Mouse (Mus musculus): ENCODE results near the gene Nos1ap. TPM values are rescaled to one million over a fixed set of nuclear protein-coding genes. Genes with fewer than 3 reads are reported as not detected.

The Nos1ap gene
- total RNA-seq, 2 experiments from 2014 or later: 2.9 to 3.8 TPM

DNA sequence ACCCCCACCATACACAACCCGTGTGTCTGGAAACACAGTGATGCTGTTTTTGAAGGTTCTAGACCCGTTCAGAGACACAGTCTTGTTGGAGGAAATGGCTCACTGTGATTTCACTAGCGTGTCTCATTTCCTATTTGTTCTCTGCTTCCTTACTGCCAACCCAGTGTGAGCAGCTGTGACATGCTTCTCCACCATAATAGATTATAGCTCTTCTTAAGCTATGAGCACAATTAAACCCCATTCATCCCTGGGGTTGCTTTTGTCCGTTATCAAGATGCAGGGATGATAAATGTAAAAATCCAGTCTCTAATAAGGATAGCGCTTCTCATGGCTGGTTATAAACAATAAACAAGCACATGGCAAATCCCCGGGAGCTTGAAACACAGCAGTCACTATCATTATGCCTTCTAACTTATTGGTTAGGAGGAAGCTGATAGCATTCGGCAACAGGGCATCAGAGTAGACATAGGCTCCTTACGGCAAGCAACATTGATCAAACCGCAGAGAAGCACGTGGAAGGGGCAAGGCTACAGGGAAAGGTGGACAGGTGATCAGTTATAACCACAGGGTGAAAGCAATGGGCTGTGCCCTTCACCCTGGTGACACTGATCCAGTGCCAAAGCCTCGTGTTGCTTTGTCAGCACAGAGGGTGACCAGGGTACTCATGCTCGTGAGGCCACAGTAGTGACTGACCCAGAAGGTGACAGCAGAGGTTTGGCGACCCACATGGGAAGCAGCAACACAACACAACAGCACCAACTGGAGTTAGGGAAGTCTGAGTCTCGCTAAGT, 133.6 kb downstream of the Nos1ap start:
- no peak for DNase-seq

DNA sequence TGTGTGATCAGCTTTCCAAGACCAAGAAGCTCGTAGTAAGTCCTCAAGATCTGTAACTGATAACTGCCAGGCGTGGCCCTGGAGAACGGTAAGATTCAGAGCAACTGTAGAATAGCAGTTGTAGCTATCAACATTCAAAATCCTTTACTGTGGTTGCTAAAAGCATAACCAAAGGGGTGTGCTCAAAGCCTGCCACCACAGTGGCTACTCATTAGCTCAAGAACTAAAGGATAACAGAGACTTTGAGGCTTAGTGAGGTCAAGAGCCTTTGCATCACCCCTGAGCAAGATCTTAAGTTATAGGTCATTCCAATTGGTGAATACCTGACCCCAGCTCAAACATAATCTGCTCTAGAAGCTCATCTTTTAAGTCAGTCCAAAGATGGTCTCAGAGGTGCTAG, 134.3 kb downstream of the Nos1ap start:
- no peak for DNase-seq

DNA sequence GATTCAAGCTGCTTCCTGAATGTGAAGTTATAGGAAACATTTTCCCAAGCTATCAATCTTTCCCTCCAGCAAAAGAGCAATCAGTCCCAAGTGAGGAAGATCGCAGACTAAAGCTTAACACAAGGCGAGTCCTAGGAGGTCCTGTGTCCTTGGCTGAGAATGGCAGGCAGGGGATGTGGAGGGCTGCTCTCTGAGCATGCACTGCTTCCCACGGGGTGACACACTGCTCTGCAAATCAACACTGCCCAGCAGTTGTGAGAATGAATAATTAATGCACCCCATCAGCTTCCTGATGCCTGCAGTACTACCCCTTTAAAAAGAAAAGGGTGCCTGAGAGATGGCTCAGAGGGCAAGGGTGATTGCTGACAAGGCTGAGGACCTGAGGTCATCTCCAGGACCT, 136.2 kb downstream of the Nos1ap start:
- DNase-seq: no peak

DNA sequence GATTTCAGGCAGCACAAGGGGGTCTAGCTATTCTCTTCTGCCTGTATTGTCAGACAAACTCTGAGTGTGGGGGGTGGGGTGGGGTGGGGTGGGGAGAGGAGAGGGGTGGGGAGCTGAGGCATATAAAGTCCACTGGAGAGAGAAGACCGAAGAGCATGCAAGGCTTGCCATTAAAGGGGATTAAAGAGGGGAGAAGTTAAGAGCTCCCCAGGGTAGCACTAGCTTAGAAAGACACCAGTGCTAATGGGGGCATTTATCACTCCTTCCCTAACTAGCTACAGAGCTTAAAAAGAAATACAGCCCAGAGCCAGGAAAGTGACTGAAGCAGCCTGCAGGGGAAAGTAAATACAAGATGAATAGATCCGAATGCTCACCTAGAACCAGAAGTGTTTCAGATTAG, 141.4 kb downstream of the Nos1ap start:
- DNase-seq: no peak

DNA sequence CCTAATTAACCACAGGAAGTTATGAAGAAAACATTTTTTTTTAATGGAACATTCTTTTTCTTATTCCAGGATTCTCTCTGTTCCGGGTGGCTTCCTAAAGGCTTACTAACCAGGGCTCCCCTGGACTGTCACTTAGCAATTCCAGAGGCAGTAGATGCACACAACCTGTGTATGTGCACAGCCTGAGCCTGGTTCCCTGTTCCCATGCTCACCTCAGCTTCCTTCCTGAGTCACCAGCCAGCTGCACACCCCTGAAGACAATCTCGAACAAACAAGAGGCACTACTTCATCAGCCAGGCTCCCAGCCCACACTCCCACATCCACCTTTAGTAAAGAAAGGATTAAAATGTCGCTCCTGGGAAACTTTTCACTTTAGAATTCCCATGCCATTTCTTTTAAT, 144.2 kb downstream of the Nos1ap start:
- DNase-seq: no peak

DNA sequence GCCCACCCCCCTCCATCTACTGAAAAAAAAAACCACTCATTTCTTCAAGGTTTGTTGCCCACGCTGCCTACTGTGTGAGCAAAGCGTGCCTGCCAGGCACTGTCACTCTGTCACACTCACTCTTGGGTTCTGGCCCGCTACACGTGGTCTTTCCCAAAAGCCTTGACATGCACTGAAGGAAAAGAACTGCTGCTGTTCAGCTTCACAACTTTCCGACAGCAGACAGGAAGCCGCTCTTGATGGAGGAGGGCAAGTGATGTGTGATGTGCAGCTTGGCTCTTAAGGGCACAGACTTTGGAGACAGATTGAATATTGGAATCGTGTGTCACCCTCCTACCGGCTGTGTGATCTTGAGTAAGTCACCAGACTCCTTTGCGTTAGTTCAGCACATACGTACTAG, 149.3 kb downstream of the Nos1ap start:
- no peak for DNase-seq

DNA sequence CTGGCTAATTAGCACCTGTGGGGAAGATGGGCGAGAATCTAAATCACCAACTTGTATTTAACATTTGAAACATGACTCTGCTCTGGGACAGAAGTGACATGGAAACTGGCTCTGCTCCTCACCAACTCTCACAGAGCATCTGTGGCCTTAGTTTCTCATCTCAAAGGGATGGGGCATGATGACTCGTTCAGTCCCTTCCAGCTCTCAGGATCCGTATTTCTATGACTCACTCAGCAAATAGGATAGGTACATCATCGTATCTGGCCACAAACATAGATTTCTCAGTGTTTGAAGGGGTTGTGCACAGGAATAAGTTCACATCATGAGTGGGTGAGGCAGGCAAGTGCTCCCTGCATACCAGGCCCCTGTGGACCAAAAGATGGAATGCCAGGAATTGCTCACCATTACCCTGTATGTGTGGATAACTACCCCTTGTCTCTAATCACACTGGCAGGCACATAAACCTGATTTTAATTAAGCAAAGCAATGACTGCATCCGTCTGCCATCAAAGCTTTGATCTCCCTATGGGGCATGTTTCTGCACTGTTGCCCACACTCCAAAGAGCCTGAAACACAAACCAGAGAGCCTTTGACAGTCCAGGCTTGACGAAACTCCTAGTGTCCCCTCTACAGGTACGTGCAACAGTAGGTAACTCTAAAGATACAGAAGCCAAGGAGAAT, 151.1 kb downstream of the Nos1ap start:
- no peak for DNase-seq

DNA sequence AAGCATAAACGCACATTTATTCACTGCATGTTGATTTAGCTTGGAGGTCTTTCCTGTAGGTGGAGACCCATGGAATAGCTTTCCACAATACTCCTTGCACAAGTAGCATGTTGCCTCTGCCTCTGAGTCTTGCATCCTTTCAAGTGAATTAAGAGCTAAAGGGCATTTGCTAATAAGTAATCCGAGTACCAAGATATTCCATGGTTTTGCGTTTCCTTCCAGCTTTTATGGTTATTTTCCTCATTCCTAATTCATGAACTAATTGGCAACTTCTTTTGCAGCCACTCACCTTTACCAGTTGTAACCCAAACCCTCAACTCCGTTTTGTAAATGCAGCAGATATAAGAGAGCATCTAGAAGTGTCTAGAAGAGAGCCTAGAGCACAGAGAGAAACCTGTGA, 155.5 kb downstream of the Nos1ap start:
- no peak for DNase-seq

DNA sequence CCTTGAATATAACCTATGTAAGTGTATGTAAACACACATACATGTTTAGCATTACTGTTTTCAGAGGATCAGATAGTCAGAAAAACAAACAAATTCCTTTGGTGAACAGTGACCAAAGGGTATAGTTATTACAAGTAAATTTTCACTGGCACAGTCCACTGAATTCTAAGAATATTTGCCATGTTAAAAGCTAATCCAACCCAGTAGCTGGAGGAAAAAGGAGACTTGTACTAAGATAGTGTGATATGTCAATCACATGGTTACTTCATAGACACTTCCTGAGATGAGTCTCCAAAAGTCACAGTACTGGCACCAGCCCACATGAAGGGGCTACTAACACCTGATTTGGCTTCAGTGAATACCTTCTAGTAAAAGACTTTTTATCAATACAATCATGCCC, 156.0 kb downstream of the Nos1ap start:
- DNase-seq: no peak

DNA sequence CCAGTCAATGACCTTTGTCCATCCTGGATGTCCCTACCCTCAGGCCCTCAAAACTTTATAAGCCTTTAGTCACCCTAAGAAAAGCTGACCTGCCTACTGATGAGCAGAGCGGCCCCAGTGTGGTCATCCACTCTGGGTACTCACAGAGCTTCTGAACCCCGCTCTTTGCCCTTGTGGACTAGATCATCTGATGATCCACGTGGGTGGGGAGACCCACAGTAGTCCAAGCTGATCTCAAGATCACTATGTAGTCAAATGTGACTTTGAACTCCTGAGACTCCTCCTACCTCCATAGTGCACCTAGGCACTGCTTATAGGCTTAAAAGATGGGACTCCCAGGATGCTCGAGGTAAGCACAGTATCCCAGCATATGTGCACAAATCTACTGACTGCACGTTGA, 157.4 kb downstream of the Nos1ap start:
- DNase-seq: no peak

DNA sequence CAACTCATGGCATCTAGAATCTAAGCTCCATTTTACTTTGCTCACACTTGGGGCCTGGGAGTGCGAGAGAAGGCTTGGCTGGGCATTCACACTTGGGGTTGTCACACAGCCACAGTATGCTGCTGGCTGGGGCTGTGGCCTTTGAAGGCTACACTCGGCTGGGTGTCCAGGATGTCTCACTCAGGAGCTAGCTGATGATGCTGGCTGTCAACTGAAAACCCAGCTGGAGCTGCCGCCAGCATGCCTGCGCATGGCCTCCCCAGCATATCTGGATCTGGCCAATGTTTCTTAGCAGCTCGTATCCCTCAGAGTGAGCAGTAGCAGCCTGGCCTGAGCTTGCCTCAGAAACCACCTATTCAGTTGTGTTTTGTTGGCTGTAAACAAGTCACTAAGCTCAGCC, 158.3 kb downstream of the Nos1ap start:
- DNase-seq: no peak

DNA sequence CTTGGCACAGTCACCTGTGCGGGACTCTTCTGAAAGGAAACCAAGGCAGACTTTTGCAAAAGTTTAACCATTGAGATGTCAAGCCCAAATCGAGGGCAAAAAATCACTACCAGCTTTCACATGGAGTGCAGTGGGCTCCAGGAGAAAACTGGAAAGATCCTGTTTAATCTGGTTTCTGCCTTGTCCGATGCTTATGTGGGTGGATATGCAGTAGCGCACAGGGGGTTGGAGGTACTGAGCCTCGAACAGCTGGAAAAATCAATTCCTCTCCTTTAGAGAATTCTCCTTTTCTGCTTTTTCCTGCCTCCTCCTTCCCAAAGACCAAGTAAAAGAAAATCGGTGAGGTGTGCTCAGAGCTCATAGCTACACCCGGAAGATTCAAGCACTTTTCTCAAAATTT, 159.0 kb downstream of the Nos1ap start:
- DNase-seq: no peak

DNA sequence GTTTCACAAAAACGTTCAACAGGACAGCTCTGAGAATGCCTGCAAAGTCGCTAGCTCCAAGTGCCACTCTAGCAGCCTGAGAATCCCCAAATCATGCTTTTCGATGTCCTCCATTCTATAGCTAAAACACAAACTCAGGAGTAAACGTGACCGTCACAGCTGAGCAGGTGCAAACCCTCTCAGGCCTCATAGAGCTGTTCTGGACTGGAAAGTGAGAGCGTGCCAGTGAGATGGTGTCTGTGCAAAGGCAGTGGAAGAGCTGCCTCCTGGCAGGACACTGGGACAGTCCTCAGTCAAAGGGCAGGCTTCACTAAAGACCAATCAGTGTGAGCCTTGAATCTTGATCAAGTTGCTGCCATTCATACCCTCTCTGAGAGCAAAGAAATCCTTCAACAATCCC, 160.0 kb downstream of the Nos1ap start:
- DNase-seq: no peak

DNA sequence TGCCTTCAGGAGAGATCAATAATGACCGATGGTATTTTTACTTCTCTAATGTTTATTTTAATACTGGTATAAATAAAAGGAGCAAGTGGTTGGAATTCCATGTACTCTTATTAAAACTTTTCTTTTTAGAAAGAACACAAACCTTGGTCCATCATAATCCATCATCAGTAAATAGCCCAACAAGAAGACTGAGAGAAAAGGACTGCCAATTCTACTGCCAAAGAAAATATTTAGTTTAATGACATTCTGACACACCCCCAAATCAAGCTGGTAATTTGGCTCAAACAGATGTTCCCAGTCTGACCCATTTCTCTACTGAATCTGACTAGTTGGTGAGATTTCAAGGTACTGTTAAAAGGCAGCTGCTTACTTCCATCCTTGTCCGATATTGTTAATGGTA, 161.5 kb downstream of the Nos1ap start:
- DNase-seq: no peak

DNA sequence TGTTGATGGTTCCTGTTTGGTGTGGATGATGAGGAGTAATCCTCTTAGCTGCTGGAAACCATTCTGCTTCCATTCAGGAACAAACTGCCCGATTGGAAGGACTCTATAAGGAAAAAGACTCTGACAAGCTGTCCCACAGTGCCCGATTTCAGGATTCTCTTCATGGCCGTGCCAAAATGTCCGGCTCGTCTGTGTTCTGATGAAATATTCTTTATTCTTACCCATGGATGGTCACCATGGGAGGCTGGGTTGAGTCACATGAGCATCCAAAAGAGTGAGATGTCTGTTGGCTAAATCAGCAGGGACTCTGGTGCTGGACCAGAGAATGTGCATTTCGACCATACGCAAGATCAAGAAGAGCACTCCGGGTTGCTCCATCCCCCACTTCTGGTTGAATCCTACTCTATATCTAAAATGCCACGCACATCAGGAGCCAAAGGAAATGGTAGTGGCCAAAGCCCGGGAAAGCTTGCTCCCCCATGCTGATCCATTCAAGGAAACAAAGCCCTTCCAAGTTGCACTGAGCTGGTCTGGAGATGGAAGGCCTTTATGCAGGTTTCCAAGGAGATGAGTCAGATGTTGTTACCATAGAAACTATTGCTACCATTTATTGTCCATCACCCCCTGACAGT, 165.3 kb downstream of the Nos1ap start:
- DNase-seq: no peak

DNA sequence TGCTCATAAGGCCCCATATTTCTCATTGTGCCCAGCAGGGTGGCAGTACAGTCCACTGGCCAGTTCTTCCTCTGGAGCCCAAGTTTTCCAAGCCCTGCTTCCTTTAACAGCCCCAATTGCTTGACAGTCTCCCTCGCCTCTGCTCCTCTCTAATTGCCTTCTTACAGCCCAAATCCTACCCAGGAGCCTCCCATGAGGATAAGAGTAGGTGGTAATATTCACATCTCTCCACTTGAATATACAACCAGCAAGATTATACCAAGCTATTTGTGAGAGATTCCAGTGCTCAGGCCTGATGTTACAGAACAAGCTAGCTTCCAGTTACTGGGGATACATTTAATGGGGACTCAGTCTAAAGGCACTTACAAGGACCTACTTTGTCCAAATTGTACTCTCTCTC, 166.6 kb downstream of the Nos1ap start:
- no peak for DNase-seq

DNA sequence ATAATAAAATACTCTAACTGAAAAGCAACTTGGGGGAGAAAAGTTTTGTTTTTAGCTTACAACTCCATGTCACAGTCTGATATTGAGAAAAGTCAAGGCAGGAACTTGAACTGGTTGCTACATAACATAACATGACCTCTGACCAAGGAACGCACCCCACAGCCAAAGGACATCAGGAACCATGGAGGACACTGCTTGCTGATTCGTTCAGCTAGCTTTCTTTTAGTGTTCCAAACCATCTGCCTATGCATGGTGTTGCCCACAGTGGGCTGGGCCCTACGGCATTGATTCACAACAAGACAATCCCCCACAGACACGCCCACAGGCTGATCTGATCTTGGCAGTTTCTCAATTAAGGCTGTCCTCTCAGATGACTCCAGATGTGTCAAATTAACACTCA, 167.5 kb downstream of the Nos1ap start:
- no peak for DNase-seq

DNA sequence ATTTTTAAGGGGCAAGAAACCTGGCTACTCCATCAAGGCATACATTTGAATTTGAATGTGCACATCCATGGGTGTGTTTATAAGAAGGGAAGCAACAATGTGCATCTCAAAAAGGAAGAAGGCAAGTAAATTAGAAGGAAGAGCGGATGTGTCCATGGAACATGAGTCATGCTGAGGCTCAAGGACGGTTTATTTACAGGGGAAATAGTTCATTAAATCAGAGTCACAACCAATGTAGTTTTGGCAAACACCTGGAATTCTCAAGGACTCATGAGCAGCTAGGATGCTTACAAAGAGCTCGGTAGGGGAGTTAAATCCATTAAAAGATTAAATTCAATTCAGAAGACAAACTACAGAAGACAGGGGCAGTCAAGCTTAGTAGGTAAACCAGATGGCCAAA, 169.7 kb downstream of the Nos1ap start:
- DNase-seq: no peak

DNA sequence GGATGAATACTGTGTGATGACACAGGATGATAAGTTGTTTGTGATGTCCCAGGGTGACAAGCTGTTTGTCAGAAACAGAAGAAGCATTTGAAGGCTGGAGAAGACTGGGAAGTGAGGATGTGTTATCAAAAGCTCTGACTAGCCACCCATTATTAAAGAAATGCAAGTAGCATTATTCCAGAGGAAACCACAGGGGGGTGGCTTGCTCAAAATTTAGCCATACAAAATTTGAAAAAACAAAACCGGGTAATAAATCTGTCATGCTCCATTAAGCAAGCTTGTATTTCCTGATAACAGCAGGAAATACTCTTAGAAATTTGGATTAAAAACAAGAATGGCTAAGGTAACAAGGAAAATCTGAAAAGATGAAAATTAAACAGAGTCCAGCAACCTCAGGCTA, 171.5 kb downstream of the Nos1ap start:
- DNase-seq: no peak

DNA sequence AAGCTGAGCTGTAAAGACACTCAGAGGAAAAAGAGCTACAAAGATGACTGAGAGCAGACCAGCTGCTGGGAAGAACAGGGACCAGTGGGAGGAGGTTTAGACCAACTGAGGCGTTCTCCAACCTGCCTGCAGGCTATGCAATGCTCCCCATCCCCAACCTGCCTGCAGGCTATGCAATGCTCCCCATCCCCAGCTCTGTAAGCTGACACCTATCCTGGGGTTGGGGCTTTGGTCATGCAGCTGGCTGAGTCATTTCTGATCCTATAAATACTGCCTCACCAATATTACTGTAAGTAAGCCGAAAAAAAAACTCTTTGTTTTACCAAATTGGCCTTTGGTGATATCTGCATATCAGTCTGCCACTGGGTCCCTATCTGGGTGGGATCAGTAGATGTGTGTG, 172.7 kb downstream of the Nos1ap start:
- no peak for DNase-seq

DNA sequence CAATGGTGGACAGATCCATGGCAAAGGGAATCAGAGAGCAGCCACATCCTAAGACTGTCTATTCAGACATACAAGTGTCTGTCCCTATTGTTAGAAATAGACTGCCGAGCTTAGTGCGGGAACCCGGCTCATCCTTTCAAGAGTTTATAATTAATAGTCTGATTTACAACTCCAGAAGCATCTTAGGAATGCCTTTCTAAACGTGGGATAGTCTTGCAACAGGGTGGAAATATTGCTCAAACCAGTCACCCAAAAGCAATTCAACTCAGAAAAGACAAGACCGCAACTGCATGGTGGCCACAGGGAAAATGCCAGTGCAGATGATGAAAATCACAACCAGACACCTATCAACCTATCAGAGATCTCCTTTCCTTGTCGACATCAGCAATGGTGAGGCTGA, 173.5 kb downstream of the Nos1ap start:
- DNase-seq: no peak

DNA sequence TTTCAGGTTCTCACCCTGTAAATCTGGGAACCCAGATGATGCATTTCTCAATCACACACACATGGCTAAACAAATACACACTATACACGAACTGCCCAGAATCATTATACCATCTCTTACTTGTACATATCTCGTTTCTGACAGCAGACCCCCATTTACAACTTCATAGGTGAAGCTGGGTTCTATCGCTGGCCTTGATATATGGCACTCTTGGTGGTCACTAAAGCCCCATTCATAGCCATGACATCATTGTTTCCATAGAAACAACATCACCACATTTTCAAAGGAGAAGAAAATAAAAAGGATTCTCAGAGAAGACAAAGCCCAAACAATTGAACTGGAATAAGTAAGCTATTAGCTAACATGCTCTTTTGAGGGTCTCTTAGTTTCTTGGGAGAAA, 174.3 kb downstream of the Nos1ap start:
- no peak for DNase-seq

DNA sequence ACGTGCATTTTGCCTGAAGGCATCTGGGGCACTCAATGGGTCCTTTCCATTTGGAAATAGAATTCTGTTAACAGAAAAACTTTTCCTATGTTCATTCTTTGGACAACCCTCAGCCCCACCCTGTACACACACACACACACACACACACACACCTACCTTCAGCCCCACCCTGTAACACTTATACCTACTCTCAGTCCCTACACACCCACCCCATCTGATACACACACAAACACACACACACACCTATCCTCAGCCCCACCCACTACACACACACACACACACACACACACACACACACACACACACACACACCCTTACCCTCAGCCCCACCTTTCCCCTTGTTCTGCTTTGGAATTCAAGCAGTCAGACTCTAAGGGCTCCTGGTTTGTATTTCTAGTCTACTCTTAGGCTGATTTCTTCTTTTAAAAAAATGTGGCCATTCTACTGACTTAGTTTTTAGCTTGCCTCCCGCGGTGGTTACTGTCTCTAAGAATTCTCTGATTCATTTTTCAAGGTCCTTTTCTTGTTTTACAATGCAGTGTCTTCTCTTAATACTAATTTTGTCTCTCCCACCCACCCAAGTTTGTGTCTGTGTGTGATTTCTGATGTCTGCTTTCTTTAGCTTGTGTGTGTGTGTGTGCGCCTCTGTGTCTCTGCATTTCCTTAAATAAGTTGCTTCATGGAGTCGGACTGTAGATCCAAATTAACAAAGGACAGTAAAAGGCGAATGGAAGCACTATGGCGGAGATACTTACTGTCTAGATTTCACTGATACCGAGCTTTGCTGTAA, 179.1 kb downstream of the Nos1ap start:
- no peak for DNase-seq

Measured in gastrocnemius, postnatal 10 days (tissue).